Mouse (Mus musculus): ENCODE results near the gene Relch.

The Relch gene

DNA sequence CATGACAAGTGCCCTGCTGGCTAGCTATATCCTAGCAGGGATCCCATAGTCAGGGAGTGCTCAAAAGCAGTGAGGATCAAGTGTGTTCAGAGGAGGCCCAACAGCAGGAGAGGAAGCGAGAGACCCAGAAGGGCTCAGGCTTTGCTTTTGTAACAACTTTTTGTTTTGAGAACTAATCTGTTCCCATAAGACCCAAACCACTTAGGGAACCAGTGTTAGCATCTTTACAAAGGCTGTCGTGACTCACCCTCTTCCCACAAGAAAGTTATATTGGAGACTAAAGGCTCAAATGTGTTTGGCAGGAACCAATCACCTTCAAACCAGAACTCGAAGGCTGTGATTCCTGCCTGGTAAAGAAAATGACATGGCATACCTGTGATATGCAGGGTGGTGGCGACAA is 132.0 kb downstream of the Relch start:
- no peak for DNase-seq (ENCODE audit: low spot score)

DNA sequence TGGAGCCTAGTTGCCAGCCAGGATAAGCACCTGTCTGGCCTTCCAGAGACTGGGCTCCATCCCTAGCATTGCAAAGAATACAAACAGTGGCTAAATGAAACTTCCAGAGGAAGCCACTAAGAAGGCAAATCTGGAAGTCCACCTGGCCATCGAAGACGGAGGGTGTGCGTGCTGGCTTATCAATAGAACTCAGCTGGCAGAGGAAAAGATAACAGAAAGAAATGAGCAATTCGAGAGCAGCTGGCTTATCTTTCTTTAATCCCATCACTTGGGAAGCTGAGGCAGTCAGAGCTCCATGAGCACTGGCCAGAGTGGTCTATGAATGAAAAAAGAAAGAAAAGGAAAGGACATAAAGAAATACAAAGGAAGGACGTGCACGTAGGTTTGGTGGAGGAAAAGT is 136.9 kb downstream of the Relch start:
- peak; percentile 18 for DNase-seq (ENCODE audit: low spot score)

DNA sequence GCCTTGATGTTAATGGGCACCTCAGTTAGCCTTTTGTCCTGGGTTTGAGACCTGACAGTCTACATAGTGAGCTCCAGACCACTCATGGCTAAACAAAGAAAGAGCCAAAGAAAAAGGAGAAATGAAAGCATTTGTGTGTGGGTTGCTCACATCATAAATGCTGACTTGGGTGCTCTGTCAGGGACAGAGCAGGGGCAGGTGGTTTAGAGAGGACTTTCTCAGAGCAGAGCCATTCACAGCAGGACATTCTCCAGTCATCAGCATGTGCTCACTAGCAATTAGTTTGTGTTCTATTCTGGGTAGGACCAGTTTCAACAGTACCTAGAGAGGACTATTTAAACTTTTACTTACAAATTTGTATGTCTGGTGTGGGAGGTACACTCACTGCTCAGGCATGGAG is 137.6 kb downstream of the Relch start:
- no peak for DNase-seq (ENCODE audit: low spot score)

DNA sequence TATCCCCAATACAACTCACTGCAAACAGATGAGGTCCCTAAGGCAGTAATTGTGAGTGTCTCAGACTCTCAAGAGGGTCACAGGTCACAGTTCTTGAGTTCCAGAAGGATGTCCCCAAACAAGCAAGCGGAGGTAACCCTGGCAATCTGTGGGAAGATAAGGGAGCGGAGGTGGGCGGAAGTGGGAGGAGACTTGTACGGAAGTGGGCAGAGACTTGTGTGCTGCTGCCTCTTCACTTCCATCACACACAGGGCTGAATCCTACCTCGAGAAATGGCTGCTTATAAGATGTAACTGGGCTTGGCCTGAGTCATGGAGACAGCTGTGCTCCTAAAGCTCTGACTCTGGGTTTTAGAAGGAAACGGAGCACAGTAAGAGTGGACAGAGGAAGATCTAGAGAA is 139.3 kb downstream of the Relch start:
- peak; percentile 20 for DNase-seq (ENCODE audit: low spot score)

DNA sequence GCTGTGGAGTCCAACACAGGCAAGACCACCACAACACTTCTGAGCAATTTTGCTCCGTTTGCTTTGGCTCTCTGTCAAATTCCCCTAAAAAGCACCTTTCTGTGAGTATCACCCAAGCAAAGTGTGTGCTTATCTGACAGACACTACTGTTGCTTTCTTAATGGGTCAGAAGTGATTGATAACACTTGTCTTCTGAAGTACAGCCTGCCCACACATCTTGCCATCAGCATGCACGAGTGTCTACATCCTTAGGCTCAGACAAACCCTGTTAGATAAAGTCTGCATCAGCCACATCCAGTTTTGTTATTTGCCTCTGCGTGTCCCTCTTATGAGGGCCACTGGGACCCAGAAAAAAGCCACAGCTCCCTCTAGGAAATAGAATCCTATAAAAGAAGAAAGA is 140.6 kb downstream of the Relch start:
- DNase-seq (ENCODE audit: low spot score) = no peak
